Mouse (Mus musculus): Measurements from ENCODE around the gene Mindy3.
A peak's percentile ranks its signal among the peaks of the same experiment; 100 is the strongest.
"Not testable (repeated sequence)": the region's sequence is repeated elsewhere in the genome, so short reads cannot be mapped to it uniquely, and the experiment has no call there.

Gene Mindy3

GRCm38 (mm10) chr2:12419262-12419655 lies at the start of gene Mindy3:
TSS of gene Mindy3 (minus strand) at chr2:12419470.
- DNase-seq (ENCODE audit: extremely low spot score), result peak; percentile 88

- no peak for DNase-seq (ENCODE audit: extremely low spot score)
These were observed 40.5 kb upstream of the Mindy3 start for GRCm38 (mm10) chr2:12459732-12460131.

GRCm38 (mm10) chr2:12450108-12450507 lies 30.8 kb upstream of the Mindy3 start:
- DNase-seq (ENCODE audit: extremely low spot score), result no peak

GRCm38 (mm10) chr2:12440120-12440519 lies 20.9 kb upstream of the Mindy3 start:
- DNase-seq (ENCODE audit: extremely low spot score), result no peak

- no peak for DNase-seq (ENCODE audit: extremely low spot score)
These were observed 20.3 kb upstream of the Mindy3 start for GRCm38 (mm10) chr2:12439543-12439942.

- DNase-seq (ENCODE audit: extremely low spot score), result no peak
These were observed 18.9 kb upstream of the Mindy3 start for GRCm38 (mm10) chr2:12438181-12438580.

GRCm38 (mm10) chr2:12432055-12432454 lies 12.8 kb upstream of the Mindy3 start:
- no peak for DNase-seq (ENCODE audit: extremely low spot score)

GRCm38 (mm10) chr2:12424374-12424773 lies 5.1 kb upstream of the Mindy3 start:
- no peak for DNase-seq (ENCODE audit: extremely low spot score)

- not testable (repeated sequence) for DNase-seq (ENCODE audit: extremely low spot score)
These were observed 4.2 kb upstream of the Mindy3 start for GRCm38 (mm10) chr2:12423426-12423825.

- peak; percentile 58 for DNase-seq (ENCODE audit: extremely low spot score)
These were observed 572 bp downstream of the Mindy3 start for GRCm38 (mm10) chr2:12418534-12419261.

GRCm38 (mm10) chr2:12418121-12418520 lies 1.1 kb downstream of the Mindy3 start:
- peak; percentile 6 for DNase-seq (ENCODE audit: extremely low spot score)

- DNase-seq (ENCODE audit: extremely low spot score), result no peak
These were observed 7.0 kb downstream of the Mindy3 start for GRCm38 (mm10) chr2:12412309-12412708.

- no peak for DNase-seq (ENCODE audit: extremely low spot score)
These were observed 8.1 kb downstream of the Mindy3 start for GRCm38 (mm10) chr2:12411129-12411528.

GRCm38 (mm10) chr2:12406737-12407136 lies 12.5 kb downstream of the Mindy3 start:
- DNase-seq (ENCODE audit: extremely low spot score), result no peak

- no peak for DNase-seq (ENCODE audit: extremely low spot score)
These were observed 16.8 kb downstream of the Mindy3 start for GRCm38 (mm10) chr2:12402469-12402868.

- DNase-seq (ENCODE audit: extremely low spot score), result no peak
These were observed 18.1 kb downstream of the Mindy3 start for GRCm38 (mm10) chr2:12401137-12401536.

- DNase-seq (ENCODE audit: extremely low spot score), result peak; percentile 56
These were observed 30.2 kb downstream of the Mindy3 start for GRCm38 (mm10) chr2:12389028-12389427.

- DNase-seq (ENCODE audit: extremely low spot score), result no peak
These were observed 30.7 kb downstream of the Mindy3 start for GRCm38 (mm10) chr2:12388569-12388968.

GRCm38 (mm10) chr2:12384389-12384788 lies 34.9 kb downstream of the Mindy3 start:
- DNase-seq (ENCODE audit: extremely low spot score), result no peak

GRCm38 (mm10) chr2:12382650-12383049 lies 36.6 kb downstream of the Mindy3 start:
- DNase-seq (ENCODE audit: extremely low spot score), result no peak

GRCm38 (mm10) chr2:12380233-12380632 lies 39.0 kb downstream of the Mindy3 start:
- DNase-seq (ENCODE audit: extremely low spot score), result no peak

GRCm38 (mm10) chr2:12378591-12378990 lies 40.7 kb downstream of the Mindy3 start:
- no peak for DNase-seq (ENCODE audit: extremely low spot score)

- DNase-seq (ENCODE audit: extremely low spot score), result peak; percentile 14
These were observed 42.2 kb downstream of the Mindy3 start for GRCm38 (mm10) chr2:12377024-12377423.

GRCm38 (mm10) chr2:12372883-12373282 lies 46.4 kb downstream of the Mindy3 start:
- DNase-seq (ENCODE audit: extremely low spot score), result no peak

All from embryo, embryonic 9.5 days (tissue).